Mouse (Mus musculus) liver, embryonic 12.5 days (tissue): ENCODE data around the gene Slc29a1. TPM values are rescaled to one million over a fixed set of nuclear protein-coding genes. Genes with fewer than 3 reads are reported as not detected.

Experiments
- ATAC-seq: fragments of 200-750 bp; cut with Nextera tagmentation; 2 replicates; pipeline ENCODE4 v1.8.0; 2017; ENCODE audit warnings: moderate number of reproducible peaks, mild to moderate bottlenecking, moderate library complexity
- H3K27ac ChIP-seq: fragments of 300-500 bp; sonication (generic); 2 replicates; pipeline ENCODE4 v1.5.1; 2016; ENCODE audit warnings: mild to moderate bottlenecking
- H3K27me3 ChIP-seq: fragments of 300-500 bp; sonication (generic); replicated peaks from 2 replicates; pipeline ENCODE4 v1.6.1; 2016; ENCODE audit warnings: mild to moderate bottlenecking, moderate library complexity
- H3K36me3 ChIP-seq: fragments of 300-500 bp; sonication (generic); 2 replicates; pipeline ENCODE4 v1.6.1; 2016; ENCODE audit warnings: mild to moderate bottlenecking, moderate library complexity
- H3K4me1 ChIP-seq: fragments of 300-500 bp; sonication (generic); 2 replicates; pipeline ENCODE4 v1.6.1; 2016
- H3K4me2 ChIP-seq: fragments of 300-500 bp; sonication (generic); 2 replicates; pipeline ENCODE4 v1.6.1; 2016; ENCODE audit warnings: mild to moderate bottlenecking, moderate library complexity
- H3K4me3 ChIP-seq: fragments of 300-500 bp; sonication (generic); 2 replicates; pipeline ENCODE4 v1.5.1; 2016; ENCODE audit warnings: mild to moderate bottlenecking, moderate library complexity
- H3K9ac ChIP-seq: fragments of 300-500 bp; sonication (generic); 2 replicates; pipeline ENCODE4 v1.6.1; 2016; ENCODE audit warnings: mild to moderate bottlenecking, moderate library complexity
- H3K9me3 ChIP-seq: fragments of 300-500 bp; sonication (generic); replicated peaks from 2 replicates; pipeline ENCODE4 v1.6.1; 2016; ENCODE audit warnings: mild to moderate bottlenecking, moderate library complexity
- WGBS: fragments of 180-500 bp; shearing (Covaris S2); methylation state at CpG from one replicate; pipeline ENCODE4 v1.1.7; 2016; ENCODE audit not compliant: insufficient replicate concordance; 5-methylcytosine and 5-hydroxymethylcytosine counted together
- polyA plus RNA-seq: library from polyadenylated mRNA; unstranded; fragments of >200 nt; fragmentation: Nextera tagmentation; extraction: Ambion mirVana; gene quantifications from 2 replicates; pipeline ENCODE4 v1.2.1, GENCODE M21; 2016

Gene Slc29a1
- polyA plus RNA-seq, 1 experiment from 2014 or later, result 267 TPM

DNA sequence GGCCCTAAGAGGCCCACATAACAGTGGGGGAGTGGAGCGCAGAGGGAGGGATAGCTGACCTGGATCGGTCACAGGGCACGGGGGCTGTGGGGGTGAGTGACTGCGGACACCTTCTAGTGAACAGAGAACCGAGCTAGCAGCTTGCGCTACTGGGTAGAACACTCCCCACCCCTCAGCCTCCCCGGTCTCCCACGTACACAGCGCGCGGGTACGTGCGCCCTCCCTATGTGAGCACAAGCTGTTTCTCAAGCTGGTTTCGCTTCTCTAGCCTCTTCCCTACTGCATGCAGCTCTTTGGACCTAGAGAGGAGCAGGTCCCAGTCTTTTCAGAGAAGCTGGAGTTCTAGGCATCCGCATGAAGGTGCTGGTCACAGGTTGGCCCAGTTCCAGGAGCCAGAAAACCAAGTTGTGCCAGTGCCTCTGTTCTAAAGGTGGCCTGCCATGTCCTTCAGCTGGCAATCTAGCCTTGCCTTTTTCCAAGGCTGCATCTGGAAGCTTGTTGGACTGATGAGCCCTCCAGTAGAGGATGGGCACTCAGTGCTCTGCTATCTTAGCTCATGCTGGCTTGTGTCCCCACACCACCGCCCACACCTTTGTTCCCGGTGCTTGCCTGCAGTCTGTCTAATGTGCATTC, 25.2 kb downstream of the Slc29a1 start:
- H3K27ac ChIP-seq, result peak overlapping the region; percentile 96
- peaks cover 32% of the 10 kb centered on the region for H3K36me3 ChIP-seq
- peaks cover 54% of the 10 kb centered on the region for H3K4me1 ChIP-seq
- H3K27me3 ChIP-seq, result no peaks in the 10 kb centered on the region
- no peaks in the 10 kb centered on the region for H3K9me3 ChIP-seq
- whole genome bisulfite sequencing, result 3% methylated on average over 17 of the region's 17 CpGs
- peak overlapping the region; percentile 98 for H3K4me2 ChIP-seq
- H3K9ac ChIP-seq, result peak overlapping the region; percentile 99
- ATAC-seq, result peak; percentile 49
- peak overlapping the region; percentile 94 for H3K4me3 ChIP-seq

DNA sequence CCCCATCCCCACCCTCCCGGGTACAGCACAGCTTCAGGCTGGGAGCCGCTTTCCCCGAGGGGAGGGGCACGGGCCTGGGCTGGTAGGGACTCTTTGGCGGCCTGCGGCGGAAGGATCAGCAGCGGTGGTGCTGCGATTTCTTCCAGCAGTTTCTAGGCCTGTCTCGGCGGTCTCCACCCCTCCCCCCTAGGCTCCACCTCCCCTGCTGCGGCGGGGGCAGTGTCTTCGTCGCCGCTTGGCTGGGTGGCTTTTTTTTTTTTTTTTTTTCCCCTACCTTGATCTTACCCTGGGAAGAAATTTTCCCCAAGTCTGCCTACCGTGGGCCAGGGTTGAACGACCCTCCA, 25.7 kb downstream of the Slc29a1 start:
- Histone ChIP-seq H3K4me3 (peak overlapping the region; percentile 94), H3K4me1 (peaks cover 59% of the 10 kb centered on the region), H3K27me3 (no peaks in the 10 kb centered on the region), H3K4me2 (peak overlapping the region; percentile 98), H3K9me3 (no peaks in the 10 kb centered on the region), H3K9ac (peak overlapping the region; percentile 99), H3K36me3 (peaks cover 37% of the 10 kb centered on the region), H3K27ac (peak overlapping the region; percentile 96)
- peak; percentile 66 for ATAC-seq
- 1% methylated on average over 18 of the region's 18 CpGs for WGBS

DNA sequence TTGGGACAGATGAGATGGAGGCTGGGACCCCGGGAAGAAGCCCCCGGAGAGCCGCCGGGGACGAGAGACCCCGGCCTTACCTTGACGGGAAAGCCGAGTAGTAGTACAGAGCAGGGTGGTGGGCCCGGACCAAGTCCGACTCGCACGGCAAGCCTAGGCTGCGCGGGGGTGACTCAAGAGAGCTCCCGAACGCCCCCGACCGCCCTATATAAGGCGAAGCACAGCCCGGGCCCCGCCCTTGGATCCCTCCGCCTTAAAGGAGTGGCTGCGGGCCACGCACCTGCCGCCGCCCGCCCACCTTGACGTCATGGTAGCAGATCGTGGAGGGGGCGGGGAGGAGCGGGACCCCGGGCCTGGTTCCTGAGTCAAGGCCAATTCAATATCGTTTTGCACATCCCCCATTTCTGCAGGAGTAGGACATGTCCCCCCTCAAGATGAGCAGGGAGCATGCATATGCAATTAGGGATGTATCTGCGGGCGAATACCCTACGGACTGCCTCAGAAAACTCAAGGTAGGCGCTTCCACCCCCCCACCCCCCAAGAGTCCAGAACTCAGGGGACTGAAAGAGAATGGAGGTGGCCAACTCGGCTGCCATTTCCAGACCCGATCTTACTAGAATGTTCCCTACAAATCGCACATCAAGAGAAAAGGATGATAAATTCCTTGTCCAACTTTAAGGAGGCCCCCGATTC, 26.2 kb downstream of the Slc29a1 start, which contains the start of gene Hsp90ab1:
Hsp90ab1 (minus strand) TSS at position 185 of the 693 bp plus-strand sequence.
- 1% methylated on average over 41 of the region's 41 CpGs for WGBS
- Histone ChIP-seq H3K27me3 (no peaks in the 10 kb centered on the region), H3K27ac (peak within 1 kb of the TSS; percentile 96), H3K4me1 (peaks cover 57% of the 10 kb centered on the region), H3K9me3 (no peaks in the 10 kb centered on the region), H3K4me2 (peak within 1 kb of the TSS; percentile 98), H3K4me3 (peak within 1 kb of the TSS; percentile 94), H3K36me3 (peaks cover 42% of the 10 kb centered on the region), H3K9ac (peak within 1 kb of the TSS; percentile 99)
- ATAC-seq, result peak; percentile 80

DNA sequence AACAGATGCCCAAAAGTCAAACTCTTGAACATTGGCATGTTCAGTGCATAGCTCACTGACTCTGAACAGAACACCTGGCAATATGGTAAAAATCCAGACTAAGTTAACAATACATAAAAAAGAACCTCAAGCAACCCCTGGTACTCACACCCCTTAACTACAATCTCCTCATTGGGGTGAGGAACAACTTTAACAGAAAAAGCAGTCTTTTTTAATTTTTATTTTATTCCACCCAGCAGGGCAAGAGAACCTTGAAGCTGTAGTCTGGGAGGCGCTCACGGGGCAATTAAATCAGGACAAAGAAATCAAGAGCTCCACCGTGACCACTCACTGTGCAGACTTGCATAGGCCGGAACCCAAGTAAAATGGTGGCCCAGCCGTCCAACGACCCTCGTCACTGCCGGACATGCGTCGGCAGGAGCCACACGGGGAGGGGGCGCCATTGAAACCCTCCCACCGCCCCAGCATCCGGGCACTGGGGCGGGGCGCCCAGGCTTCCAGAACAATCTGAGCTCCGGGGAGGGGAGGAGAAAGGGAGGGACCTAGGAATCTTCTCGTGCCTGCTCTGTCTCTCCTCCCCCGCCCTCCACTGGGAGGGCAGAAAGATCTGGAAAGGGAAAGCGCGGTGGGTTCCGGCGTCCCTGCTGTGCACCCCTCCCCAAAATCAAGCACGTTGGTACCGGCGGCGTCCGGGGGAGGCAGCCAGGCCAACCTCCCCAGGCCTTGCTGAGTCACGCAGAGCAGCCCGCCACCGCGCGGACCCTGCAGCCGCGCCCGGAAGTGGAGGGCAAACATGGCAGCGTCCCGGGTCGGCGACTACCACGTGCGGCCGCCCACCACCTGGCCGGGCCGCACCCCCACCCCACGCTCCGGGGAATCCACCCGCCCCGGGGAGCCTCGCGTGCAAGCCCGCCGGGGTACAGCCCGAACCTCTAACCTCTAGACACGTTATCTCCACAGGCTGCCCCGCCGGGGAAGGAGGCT, 27.0 kb downstream of the Slc29a1 start:
- WGBS, result under 1% methylated on average over 57 of the region's 57 CpGs
- peak overlapping the region; percentile 94 for H3K4me3 ChIP-seq
- peak; percentile 51 for ATAC-seq
- H3K27ac ChIP-seq, result peak overlapping the region; percentile 96
- H3K9ac ChIP-seq, result peak overlapping the region; percentile 99
- H3K27me3 ChIP-seq, result no peaks in the 10 kb centered on the region
- H3K36me3 ChIP-seq, result peaks cover 51% of the 10 kb centered on the region
- H3K9me3 ChIP-seq, result no peaks in the 10 kb centered on the region
- peaks cover 63% of the 10 kb centered on the region for H3K4me1 ChIP-seq
- peak overlapping the region; percentile 98 for H3K4me2 ChIP-seq

DNA sequence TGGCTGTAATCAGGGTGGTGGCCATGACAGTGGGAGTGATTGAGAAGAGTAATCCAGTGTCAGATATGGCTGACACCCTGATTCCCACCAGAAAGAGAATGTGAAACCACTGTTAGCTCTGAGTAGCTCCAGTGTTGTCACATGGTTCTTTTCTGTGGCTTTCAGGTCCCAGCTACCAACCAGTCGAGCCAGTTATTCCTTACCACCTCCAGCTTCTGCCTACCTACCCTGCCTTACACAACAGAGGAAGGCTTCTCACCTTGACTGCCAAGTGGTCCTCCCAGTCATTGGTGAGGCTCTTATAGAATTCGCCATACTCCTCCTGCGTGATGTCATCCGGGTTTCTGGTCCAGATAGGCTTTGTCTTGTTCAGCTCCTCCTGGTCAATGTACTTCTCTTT, 29.4 kb downstream of the Slc29a1 start:
- Histone ChIP-seq H3K4me3 (no peak overlapping the region), H3K9me3 (no peaks in the 10 kb centered on the region), H3K4me1 (peaks cover 80% of the 10 kb centered on the region), H3K9ac (no peak overlapping the region), H3K4me2 (no peak overlapping the region), H3K27ac (no peak overlapping the region), H3K36me3 (peaks cover 75% of the 10 kb centered on the region), H3K27me3 (no peaks in the 10 kb centered on the region)
- 73% methylated on average over 4 of the region's 4 CpGs for WGBS
- ATAC-seq, result no peak

DNA sequence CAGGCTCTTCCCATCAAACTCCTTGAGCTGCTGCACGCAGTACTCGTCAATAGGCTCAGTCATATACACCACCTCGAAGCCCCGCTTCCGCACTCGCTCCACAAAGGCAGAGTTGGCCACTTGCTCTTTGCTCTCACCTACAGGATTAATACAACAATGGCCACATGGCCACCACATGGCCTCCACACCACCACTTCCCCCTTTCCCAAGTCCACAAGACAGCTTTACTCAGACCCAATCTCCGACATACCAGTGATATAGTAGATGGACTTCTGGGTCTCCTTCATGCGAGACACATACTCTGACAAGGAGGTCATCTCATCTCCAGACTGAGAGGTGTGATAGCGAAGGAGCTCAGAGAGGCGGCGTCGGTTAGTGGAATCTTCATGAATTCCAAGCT, 30.4 kb downstream of the Slc29a1 start:
- H3K4me3 ChIP-seq, result no peak overlapping the region
- no peak for ATAC-seq
- H3K4me1 ChIP-seq, result peaks cover 79% of the 10 kb centered on the region
- peaks cover 75% of the 10 kb centered on the region for H3K36me3 ChIP-seq
- no peaks in the 10 kb centered on the region for H3K27me3 ChIP-seq
- H3K9me3 ChIP-seq, result no peaks in the 10 kb centered on the region
- peak overlapping the region; percentile 18; the same call in 1 of the 2 replicates for H3K9ac ChIP-seq
- no peak overlapping the region for H3K4me2 ChIP-seq
- WGBS, result 83% methylated on average over 12 of the region's 12 CpGs
- H3K27ac ChIP-seq, result 0 out of 2 replicates have a peak overlapping the region, but pooled peaks have one; percentile 3

DNA sequence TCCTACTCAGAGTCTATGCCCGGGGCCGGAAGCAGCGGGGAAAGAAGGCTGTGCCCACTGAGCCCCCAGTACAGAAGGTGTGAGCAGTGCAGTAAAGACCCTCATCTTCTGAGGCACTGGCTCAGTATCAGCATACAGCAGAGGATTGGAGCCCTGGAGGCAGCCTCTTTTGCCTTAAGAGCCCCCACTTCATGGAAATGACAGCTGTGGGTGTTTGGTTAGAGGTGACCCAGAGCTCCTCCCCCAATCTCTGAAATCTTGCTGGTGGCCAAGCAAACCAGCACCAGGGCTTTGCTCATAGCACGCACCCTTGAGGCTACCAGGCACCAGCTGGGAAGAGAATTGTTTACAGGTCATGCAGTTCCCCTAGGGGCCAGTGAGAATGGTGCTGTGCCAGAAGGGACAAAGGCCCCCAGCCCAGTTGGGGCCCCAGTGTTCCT, 32.2 kb downstream of the Slc29a1 start:
- Histone ChIP-seq H3K27ac (peak overlapping the region; percentile 8; the same call in 1 of the 2 replicates), H3K36me3 (peaks cover 72% of the 10 kb centered on the region)
- peak; percentile 29 for ATAC-seq

DNA sequence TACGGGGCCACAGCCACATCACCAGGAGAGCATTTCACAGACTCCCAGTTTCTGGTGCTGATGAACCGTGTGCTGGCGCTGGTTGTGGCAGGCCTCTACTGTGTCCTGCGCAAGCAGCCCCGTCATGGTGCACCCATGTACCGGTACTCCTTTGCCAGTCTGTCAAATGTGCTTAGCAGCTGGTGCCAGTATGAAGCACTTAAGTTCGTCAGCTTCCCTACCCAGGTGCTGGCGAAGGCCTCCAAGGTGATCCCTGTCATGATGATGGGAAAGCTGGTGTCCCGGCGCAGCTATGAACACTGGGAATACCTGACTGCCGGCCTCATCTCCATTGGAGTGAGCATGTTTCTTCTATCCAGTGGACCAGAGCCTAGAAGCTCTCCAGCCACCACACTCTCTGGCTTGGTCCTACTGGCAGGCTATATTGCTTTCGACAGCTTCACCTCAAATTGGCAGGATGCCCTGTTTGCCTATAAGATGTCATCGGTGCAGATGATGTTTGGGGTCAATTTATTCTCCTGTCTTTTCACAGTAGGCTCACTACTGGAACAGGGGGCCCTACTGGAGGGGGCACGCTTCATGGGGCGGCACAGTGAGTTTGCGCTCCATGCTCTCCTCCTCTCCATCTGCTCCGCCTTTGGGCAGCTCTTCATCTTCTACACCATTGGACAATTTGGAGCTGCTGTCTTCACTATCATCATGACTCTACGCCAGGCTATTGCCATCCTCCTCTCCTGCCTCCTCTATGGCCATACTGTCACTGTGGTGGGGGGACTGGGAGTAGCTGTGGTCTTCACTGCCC, 32.8 kb downstream of the Slc29a1 start:
- H3K4me2 ChIP-seq, result no peak overlapping the region
- H3K4me3 ChIP-seq, result no peak overlapping the region
- peak; percentile 27 for ATAC-seq
- peaks cover 70% of the 10 kb centered on the region for H3K4me1 ChIP-seq
- H3K36me3 ChIP-seq, result peaks cover 66% of the 10 kb centered on the region
- peak overlapping the region; percentile 38; the same call in 1 of the 2 replicates for H3K27ac ChIP-seq
- no peaks in the 10 kb centered on the region for H3K27me3 ChIP-seq
- no peaks in the 10 kb centered on the region for H3K9me3 ChIP-seq
- 63% methylated on average over 18 of the region's 18 CpGs for WGBS
- H3K9ac ChIP-seq, result no peak overlapping the region

More for the DNA sequence above, 32.2 kb downstream of the Slc29a1 start:
- 18% methylated on average over 4 of the region's 4 CpGs for WGBS
- Histone ChIP-seq H3K4me2 (no peak overlapping the region), H3K4me3 (no peak overlapping the region), H3K9ac (no peak overlapping the region), H3K27me3 (no peaks in the 10 kb centered on the region), H3K9me3 (no peaks in the 10 kb centered on the region), H3K4me1 (peaks cover 76% of the 10 kb centered on the region)

DNA sequence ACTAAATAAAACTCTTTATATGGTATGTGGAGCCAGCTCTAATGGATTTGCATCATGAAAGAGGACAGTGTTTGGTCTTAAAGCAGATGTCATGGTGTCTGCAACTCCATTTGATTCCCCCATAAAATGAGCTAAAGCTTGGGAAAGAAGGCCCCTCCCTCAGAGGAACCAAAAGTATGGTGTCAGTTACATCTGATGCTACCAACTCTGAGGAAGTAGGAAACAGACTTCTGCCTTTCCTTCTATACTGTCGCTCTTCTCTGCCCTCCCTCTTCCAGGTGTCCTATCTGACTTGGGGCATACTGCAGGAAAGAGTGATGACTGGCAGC, 33.4 kb downstream of the Slc29a1 start:
- H3K27ac ChIP-seq, result peak overlapping the region; percentile 81; the same call in 1 of the 2 replicates
- ATAC-seq, result no peak
- peaks cover 60% of the 10 kb centered on the region for H3K36me3 ChIP-seq
- no peak overlapping the region for H3K4me3 ChIP-seq
- H3K27me3 ChIP-seq, result no peaks in the 10 kb centered on the region
- peak overlapping the region; percentile 97; the same call in 1 of the 2 replicates for H3K4me2 ChIP-seq
- H3K9ac ChIP-seq, result no peak overlapping the region
- WGBS, result 44% methylated on average over 1 of the region's 1 CpGs
- peaks cover 64% of the 10 kb centered on the region for H3K4me1 ChIP-seq
- H3K9me3 ChIP-seq, result no peaks in the 10 kb centered on the region

DNA sequence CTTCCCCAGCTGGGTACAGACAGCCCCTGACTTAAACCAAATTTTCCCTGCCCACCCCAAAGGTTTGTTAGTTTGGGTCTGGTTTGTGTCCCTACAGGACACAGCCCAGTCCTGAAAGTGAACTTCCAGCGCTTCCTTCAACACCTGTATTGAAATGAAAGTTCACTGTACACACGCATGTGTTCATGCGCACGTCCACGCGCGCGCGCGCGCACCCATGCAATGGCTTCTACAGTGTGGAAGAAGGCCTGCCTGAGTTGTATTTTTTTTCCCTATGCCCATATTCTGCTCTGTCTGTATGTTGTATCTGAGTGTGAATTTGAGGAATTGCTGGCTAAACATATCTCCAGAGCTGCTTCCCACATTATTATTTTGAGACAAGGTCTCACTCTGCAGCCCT, 34.3 kb downstream of the Slc29a1 start:
- ATAC-seq, result no peak
- Histone ChIP-seq H3K27me3 (no peaks in the 10 kb centered on the region), H3K4me1 (peaks cover 55% of the 10 kb centered on the region), H3K27ac (peak overlapping the region; percentile 81), H3K9me3 (no peaks in the 10 kb centered on the region), H3K36me3 (peaks cover 56% of the 10 kb centered on the region), H3K9ac (peak overlapping the region; percentile 97), H3K4me2 (peak overlapping the region; percentile 97), H3K4me3 (peak overlapping the region; percentile 86)
- WGBS, result 91% methylated on average over 11 of the region's 11 CpGs

DNA sequence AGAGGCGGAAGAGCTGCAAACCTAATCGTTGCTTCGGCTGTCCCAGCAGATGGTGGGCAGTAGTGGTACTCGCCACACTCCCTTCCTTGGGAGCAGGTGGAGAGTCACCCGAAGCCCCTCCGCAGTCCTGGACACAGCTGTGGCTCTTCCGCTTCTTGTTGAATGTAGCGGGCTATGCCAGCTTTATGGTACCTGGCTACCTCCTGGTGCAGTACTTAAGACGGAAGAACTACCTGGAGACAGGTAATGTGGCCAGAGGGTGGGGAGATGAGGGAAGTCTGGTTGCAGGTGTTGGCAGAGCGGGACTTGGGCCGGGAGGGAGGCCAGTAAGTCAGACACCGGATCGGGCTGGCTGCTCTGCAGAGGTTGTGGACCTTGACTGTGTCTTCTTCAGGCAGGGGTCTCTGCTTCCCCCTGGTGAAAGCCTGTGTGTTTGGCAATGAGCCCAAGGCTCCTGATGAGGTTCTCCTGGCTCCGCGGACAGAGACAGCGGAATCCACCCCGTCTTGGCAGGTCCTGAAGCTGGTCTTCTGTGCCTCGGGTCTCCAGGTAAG, 34.8 kb downstream of the Slc29a1 start:
- Histone ChIP-seq H3K27ac (peak overlapping the region; percentile 81), H3K4me3 (peak overlapping the region; percentile 86), H3K9ac (peak overlapping the region; percentile 97), H3K9me3 (no peaks in the 10 kb centered on the region), H3K27me3 (no peaks in the 10 kb centered on the region), H3K4me1 (peaks cover 50% of the 10 kb centered on the region), H3K4me2 (peak overlapping the region; percentile 97), H3K36me3 (peaks cover 52% of the 10 kb centered on the region)
- 13% methylated on average over 18 of the region's 18 CpGs for WGBS
- ATAC-seq, result no peak
